Mouse (Mus musculus) fibroblast of lung, adult 2 months (primary cell): Measurements from ENCODE around the gene Adcy7.

ENCODE experiments used
- DNase-seq: peaks from one replicate; pipeline ENCODE4 v3.0.0-alpha.2; 2011; ENCODE audit warnings: low read depth

Gene Adcy7

GRCm38 (mm10) chr8:88299907-88300603 lies 27.9 kb downstream of the Adcy7 start:
- no peak for DNase-seq

GRCm38 (mm10) chr8:88301589-88302437 lies 29.6 kb downstream of the Adcy7 start:
- no peak for DNase-seq

GRCm38 (mm10) chr8:88305814-88306213 lies 33.6 kb downstream of the Adcy7 start:
- DNase-seq: no peak

GRCm38 (mm10) chr8:88306511-88306910 lies 34.3 kb downstream of the Adcy7 start:
- DNase-seq: no peak

- no peak for DNase-seq
These were observed 35.5 kb downstream of the Adcy7 start for GRCm38 (mm10) chr8:88307736-88308135.

GRCm38 (mm10) chr8:88309274-88309873 lies 37.2 kb downstream of the Adcy7 start:
- no peak for DNase-seq

- DNase-seq: no peak
These were observed 37.7 kb downstream of the Adcy7 start for GRCm38 (mm10) chr8:88309881-88310280.

GRCm38 (mm10) chr8:88310286-88310685 lies 38.1 kb downstream of the Adcy7 start:
- no peak for DNase-seq

GRCm38 (mm10) chr8:88312966-88313365 lies 40.8 kb downstream of the Adcy7 start:
- peak; percentile 40 for DNase-seq

GRCm38 (mm10) chr8:88313991-88314390 lies 41.8 kb downstream of the Adcy7 start:
- no peak for DNase-seq

- DNase-seq: no peak
These were observed 43.1 kb downstream of the Adcy7 start for GRCm38 (mm10) chr8:88315302-88315701.

- no peak for DNase-seq
These were observed 44.1 kb downstream of the Adcy7 start for GRCm38 (mm10) chr8:88316139-88316931.

- DNase-seq: no peak
These were observed 45.1 kb downstream of the Adcy7 start for GRCm38 (mm10) chr8:88317341-88317740.

GRCm38 (mm10) chr8:88318151-88318550 lies 45.9 kb downstream of the Adcy7 start:
- no peak for DNase-seq

GRCm38 (mm10) chr8:88320134-88320533 lies 47.9 kb downstream of the Adcy7 start:
- no peak for DNase-seq

GRCm38 (mm10) chr8:88321387-88321786 lies 49.2 kb downstream of the Adcy7 start:
- DNase-seq: no peak

GRCm38 (mm10) chr8:88323523-88323922 lies 51.3 kb downstream of the Adcy7 start:
- DNase-seq: no peak

GRCm38 (mm10) chr8:88324760-88325159 lies 52.6 kb downstream of the Adcy7 start:
- DNase-seq: no peak

GRCm38 (mm10) chr8:88325251-88325650 lies 53.0 kb downstream of the Adcy7 start:
- no peak for DNase-seq

GRCm38 (mm10) chr8:88325795-88326194 lies 53.6 kb downstream of the Adcy7 start:
- no peak for DNase-seq

GRCm38 (mm10) chr8:88326328-88326727 lies 54.1 kb downstream of the Adcy7 start:
- DNase-seq: no peak

GRCm38 (mm10) chr8:88328689-88329088 lies 56.5 kb downstream of the Adcy7 start:
- DNase-seq: no peak
